Mouse (Mus musculus) left cerebral cortex, adult 2 months (tissue): ENCODE measurements around the gene Sh3bp5. TPM values are rescaled to one million over a fixed set of nuclear protein-coding genes. Genes with fewer than 3 reads are reported as not detected.

Experiments
- DNase-seq, 2 experiments: peaks; one replicate each; pipeline ENCODE4 v3.0.0; 2021 to 2022; ENCODE audit warnings: low spot score in 2 of 2, mixed read lengths in 1 of 2; ENCODE audit errors: extremely low spot score in 1 of 2
- H3K27ac ChIP-seq: fragments of 200-600 bp; 2 replicates; pipeline ENCODE4 v1.8.1; 2022
- H3K4me3 ChIP-seq: fragments of 200-600 bp; 2 replicates; pipeline ENCODE4 v1.8.1; 2022
- CTCF ChIP-seq: fragments of 200-600 bp; IDR thresholded peaks from 2 replicates; pipeline ENCODE4 v1.8.1; 2022; ENCODE audit warnings: antibody characterized with exemption, mild to moderate bottlenecking, moderate library complexity
- intact Hi-C: fragments of 180-260 bp; cut with DNase I; formaldehyde crosslinking; loops from one replicate; pipeline ENCODE4 v1.15.1; 2025
- total RNA-seq, 2 experiments: library from RNA; stranded (reverse); gene quantifications; 2 replicates each; pipeline ENCODE4 v1.2.3; 2021

Sh3bp5 gene
- total RNA-seq, 2 experiments from 2014 or later: 63.5 to 65.4 TPM

DNA sequence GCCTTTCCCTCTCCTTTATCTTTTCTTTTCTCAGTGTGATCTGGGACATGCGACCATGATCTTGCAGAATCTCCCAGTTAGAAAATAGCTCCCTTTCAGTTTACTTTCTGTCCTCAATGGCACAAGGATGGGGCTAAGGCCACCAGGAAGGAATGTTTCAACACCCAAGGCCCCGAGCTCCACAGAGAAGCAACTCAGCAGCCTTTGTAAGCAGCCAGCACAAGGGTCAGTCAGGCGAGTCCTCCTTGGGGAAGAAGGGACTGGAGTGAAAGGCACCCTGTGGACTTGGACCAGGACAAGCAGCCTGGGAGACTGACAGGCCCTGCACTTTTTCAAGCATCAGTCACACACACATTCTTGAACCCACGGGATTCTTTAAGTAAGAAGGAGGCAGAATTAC lies 16.6 kb downstream of the Sh3bp5 start:
- TF ChIP-seq CTCF: no peak
- no peak for DNase-seq
- H3K27ac ChIP-seq: no peak overlapping the region
- intact Hi-C loops: no loop called here
- no peak overlapping the region for H3K4me3 ChIP-seq

- no peak overlapping the region for H3K4me3 ChIP-seq
- no peak for DNase-seq
- no peak for TF ChIP-seq CTCF
- H3K27ac ChIP-seq: peak overlapping the region; percentile 12; the same call in 1 of the 2 replicates
- intact Hi-C loops: no loop called here
These were observed 18.9 kb downstream of the Sh3bp5 start for GRCm38 (mm10) chr14:31416835-31417549.

DNA sequence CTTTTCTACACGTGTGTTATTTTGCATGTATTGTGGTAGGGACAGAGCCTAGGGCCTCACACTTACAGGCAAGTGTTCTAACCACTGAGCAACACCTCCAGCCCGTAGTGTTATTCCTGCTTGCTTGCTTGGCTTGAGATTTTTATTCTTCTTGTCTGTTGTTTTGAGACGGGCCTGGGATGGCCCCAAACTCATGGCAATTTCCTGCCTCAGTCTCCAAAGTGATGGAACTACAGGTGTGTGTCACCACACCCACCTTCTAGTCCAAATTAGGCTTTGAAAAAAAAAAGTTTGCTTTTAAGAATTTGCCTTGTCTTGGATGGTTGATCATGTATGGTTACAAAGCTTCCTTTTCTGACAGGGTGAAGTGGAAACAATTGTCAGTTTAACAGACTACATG lies 19.5 kb downstream of the Sh3bp5 start:
- DNase-seq: no peak
- Histone ChIP-seq H3K4me3 (no peak overlapping the region), H3K27ac (no peak overlapping the region; the same call in 1 of the 2 replicates)
- intact Hi-C loops: no loop called here
- TF ChIP-seq CTCF: no peak

DNA sequence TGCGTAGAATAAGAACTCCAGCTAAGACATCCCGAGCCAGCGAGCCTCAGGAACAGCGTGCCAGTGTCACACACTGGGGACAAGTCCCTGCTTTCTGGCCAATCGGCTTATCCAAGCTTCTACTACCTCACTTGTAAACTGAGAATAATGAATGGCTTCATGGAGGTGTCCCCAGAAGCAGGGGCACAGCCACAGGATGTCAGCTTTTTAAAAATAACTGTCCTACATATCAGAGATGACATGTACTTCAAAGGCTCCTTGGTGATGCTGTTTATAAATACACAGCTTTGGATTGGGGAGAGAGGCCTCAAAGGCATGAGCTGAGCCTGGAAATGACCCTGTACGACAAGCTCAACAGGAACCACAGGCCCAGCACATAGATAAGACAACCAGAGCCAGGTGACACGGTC lies 20.9 kb downstream of the Sh3bp5 start:
- no peak for DNase-seq
- TF ChIP-seq CTCF: no peak
- intact Hi-C loops: no loop called here
- Histone ChIP-seq H3K27ac (peak overlapping the region; percentile 40; the same call in 1 of the 2 replicates), H3K4me3 (no peak overlapping the region)

DNA sequence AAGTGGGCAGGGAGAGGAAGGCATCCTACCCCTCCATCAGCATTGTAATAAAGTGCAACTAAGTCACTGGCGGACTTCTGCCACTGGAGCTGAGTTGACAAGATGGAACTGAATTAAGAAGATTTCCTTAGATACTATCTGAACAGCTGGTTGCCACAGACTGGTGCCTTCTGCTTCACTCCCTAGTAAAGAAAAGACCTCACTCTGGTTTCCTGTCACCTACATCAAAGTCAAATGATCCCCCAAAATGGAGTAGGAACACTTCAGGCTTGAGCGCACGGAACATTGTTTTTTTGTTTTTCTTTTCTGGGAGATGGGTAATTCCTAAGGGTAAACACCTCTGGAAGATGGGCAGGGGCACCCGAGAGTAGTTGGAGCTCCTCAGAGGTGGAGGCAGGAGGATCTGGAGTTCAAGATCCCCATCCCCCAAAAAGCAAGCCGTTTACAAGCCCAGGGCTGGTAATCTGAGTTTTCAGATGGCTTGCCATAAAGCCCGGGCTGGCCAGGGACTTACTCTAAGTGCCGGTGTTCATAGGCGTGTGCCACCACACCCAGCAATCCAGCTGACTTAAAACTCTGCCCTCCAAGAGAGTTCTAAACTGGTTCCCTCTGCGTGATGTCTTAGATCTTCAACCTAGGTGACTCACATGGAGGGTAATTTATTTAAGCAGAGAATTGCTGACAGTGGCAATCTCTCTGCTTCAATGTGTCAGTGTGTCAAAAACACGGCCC lies 21.5 kb downstream of the Sh3bp5 start:
- intact Hi-C loops: no loop called here
- H3K27ac ChIP-seq: peak overlapping the region; percentile 40; the same call in 1 of the 2 replicates

DNA sequence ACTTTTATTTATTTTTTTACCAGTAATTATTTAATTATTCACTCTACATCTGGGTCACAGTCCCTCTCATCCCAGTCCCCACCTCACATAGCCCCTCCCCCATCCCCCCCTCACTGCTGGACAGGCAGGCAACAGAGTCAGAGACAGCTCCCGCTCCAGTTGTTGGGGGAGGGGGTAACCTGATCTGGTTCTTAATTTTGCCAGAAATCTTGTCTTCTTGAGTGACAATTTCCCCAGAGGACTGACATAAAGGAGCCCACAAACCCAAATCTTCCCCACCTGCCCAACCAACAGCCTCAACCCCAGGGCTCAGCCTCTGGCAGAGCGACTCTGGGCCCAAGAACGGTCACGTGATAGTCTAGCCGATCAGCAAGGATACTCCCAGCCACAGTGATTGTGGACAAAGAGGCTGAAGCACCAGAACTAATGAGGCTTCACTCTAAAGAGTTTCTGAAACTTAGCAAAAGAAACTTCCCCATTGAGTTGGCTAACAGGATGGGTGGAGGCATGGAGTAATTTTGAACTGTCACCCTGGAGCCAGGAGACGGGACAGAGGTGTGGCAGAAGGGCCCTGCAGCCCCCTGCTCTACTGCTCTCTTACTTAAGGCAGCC lies 22.3 kb downstream of the Sh3bp5 start:
- intact Hi-C loops: no loop called here

More for the DNA sequence above, 21.5 kb downstream of the Sh3bp5 start:
- no peak for DNase-seq
- no peak for TF ChIP-seq CTCF
- H3K4me3 ChIP-seq: no peak overlapping the region

DNA sequence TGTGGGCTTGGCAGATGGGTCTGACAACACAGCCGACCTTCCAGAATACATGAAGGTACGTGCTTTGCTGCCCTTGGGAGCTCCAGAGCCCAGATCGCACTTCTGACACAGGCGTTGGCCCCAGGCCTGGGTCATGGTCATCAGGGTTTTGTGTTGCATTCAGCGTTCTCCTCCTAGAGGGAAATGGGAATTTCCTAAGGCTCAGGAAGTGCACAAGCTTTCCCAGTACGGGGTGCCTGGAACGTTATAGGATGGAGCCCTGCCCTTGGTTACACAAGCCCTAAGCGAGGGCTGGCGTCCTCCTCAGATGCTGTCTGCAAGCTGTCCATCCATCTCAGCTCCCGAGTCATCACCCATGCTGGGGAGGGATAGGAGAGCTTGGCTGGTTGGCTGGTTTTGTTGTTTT lies 23.2 kb downstream of the Sh3bp5 start:
- intact Hi-C loops: no loop called here
- Histone ChIP-seq H3K4me3 (no peak overlapping the region), H3K27ac (peak overlapping the region; percentile 55)
- DNase-seq: no peak
- no peak for TF ChIP-seq CTCF

More for the DNA sequence above, 22.3 kb downstream of the Sh3bp5 start:
- no peak overlapping the region for H3K27ac ChIP-seq
- no peak for TF ChIP-seq CTCF
- no peak for DNase-seq
- no peak overlapping the region for H3K4me3 ChIP-seq

- Histone ChIP-seq H3K4me3 (no peak overlapping the region), H3K27ac (peak overlapping the region; percentile 86)
- intact Hi-C loops: loop anchor here (2.0 kb wide), 1 partner anchor 18 kb away; no protein-coding TSS in a partner anchor
- DNase-seq: peak; percentile 52 to 75
- no peak for TF ChIP-seq CTCF
These were observed 25.1 kb downstream of the Sh3bp5 start for GRCm38 (mm10) chr14:31410737-31411136.

DNA sequence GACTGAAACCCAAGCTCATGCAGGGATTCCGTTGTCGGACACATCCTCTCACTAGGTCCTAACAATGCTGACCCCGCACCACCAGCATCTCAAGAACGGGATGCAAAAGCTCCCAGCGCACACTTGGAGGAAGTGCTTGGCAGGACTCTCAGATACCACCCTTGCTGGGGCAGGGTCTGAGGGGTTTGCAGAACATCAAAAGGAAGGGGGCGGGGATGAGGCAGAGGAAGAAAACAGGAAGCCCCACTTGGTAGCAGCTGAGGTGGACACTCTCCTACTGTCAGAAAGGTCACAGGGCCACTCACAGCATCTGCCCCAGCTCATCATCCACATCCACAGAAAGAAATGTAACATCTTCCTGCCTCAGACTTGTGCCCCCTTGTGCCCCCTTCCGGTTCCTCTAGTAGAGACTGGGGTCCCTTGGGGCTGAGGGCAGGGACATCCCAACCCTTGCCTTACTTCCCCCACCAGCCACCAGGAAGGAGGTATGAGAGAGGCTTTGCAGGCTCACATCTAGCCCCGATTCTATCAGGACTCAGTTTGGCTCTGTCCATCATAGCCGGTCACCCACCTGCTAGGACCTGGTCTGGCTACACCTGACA lies 25.7 kb downstream of the Sh3bp5 start:
- Histone ChIP-seq H3K27ac (peak overlapping the region; percentile 75), H3K4me3 (no peak overlapping the region)
- intact Hi-C loops: loop anchor here (2.0 kb wide), 1 partner anchor 17 kb away; no protein-coding TSS in a partner anchor
- TF ChIP-seq CTCF: no peak
- DNase-seq: no peak

DNA sequence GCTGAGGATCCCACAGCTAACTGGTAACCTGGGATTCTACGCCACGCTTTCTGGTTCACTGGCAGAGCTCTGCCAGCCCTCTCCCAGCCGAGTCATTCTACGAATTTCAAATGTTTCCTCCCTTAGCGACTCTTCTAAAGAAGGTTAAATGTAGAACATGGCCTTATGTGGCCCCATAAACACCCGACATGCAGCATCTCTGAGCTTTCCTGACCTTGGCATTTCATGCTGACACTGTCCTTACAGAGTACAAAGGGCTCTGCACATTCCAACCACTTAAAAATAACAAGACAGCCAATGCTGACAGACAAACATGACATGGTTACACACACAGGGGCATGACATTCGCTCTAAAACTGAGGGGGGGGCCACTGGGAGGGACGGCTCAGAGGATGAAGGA lies 27.2 kb downstream of the Sh3bp5 start:
- Histone ChIP-seq H3K4me3 (no peak overlapping the region), H3K27ac (no peak overlapping the region)
- DNase-seq: no peak
- TF ChIP-seq CTCF: no peak
- intact Hi-C loops: no loop called here

GRCm38 (mm10) chr14:31407911-31408604 lies 27.8 kb downstream of the Sh3bp5 start:
- no peak overlapping the region for H3K27ac ChIP-seq
- TF ChIP-seq CTCF: no peak
- no peak overlapping the region for H3K4me3 ChIP-seq
- intact Hi-C loops: no loop called here
- no peak for DNase-seq
